Mouse (Mus musculus): ENCODE measurements around the gene G6pc3. TPM values are rescaled to one million over a fixed set of nuclear protein-coding genes. Genes with fewer than 3 reads are reported as not detected.

Gene G6pc3
- total RNA-seq, 2 experiments from 2014 or later: 58.2 to 59.7 TPM

DNA sequence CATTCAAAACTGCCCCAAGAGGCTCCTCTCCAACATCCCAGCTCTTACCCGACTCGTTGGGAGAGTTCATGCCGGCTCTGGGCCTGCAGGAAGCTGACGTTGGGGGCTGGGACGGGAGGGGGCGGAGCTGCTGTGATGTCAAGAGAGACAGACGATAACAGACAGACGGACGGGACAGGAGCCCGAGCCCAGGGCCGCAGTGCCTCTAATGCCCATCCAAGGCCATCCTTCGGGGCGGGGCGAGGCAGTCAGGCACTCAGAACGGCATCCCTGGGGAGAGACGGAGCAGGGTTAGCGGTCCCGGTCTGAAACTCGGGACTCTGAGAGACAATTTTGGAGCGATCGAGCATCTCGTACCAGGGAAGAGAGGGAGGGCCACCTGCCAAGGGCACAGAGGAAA, 35.3 kb downstream of the G6pc3 start:
- peak overlapping the region; percentile 39 for H3K27ac ChIP-seq
- DNase-seq (ENCODE audit: low spot score in 2 of 2): no peak
- TF ChIP-seq CTCF (conservative IDR thresholded peaks at IDR 0.05): no peak
- H3K4me3 ChIP-seq: peak overlapping the region; percentile 27; the same call in 1 of the 2 replicates

DNA sequence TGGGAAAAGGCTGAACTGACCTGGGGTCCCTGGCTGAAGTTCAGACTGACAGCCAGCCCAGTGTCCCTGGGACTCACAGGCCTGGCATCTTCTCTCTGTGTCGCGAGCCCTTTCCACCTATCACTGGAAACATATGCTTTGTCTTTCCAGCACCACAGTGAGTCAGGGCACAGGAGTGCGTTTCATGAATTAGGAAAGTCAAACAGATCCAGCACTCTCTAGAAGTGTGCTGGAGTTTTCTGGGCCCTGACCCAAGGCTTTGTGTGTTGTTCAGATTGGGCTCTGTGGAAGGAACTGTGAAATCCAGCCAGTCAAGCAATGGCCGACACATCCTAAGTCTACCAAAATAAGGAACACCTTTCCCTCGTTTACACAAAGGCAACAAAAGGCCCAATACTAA, 35.8 kb downstream of the G6pc3 start:
- peak overlapping the region; percentile 27; the same call in 1 of the 2 replicates for H3K4me3 ChIP-seq
- no peak for TF ChIP-seq CTCF (conservative IDR thresholded peaks at IDR 0.05)

DNA sequence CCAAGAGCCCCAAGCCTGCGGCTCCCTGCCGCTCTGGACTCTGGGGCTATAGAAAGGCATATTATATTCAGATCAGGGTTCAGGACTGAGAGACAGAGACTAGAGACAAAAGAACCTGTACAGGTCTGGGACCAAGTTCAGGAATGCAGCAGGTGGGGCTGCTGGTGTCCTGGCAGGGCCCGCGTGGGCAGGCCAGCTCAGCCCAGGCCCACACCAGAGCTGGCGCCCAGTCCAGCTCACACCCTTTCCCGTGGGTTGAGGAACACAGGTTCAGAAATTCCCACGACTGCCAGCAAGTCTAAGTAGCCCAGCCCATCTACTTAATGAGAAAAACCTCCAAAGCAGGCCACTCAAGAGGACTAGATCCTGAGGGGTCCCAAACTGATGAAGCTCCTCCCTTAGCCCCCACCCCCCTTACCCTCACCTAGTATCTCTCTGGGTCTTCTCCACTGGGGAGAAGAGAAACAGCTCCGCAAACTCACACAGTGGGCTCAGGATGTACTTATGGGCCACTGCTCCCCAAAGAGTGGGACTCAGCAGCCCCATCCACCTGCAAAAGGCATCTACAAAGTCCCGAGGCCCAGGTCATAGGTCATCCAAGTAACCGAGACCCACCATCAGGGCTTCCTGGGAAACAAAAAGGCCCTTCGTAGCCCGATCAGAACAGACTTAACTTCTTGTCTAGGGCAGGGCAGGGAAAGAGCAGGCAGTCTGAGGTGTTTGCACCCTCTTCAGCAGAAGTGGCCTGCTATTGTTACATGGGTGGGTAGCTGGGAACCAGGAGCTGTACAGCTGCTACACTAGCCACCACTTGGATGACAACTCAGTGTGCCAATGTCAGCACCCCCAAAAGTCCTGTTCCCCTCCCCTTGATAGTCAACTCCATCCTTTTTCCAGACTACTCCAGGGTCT, 36.9 kb downstream of the G6pc3 start:
- no peak for TF ChIP-seq CTCF (conservative IDR thresholded peaks at IDR 0.05)
- no peak for DNase-seq (ENCODE audit: low spot score in 2 of 2)
- peak overlapping the region; percentile 91 for H3K4me3 ChIP-seq
- H3K27ac ChIP-seq: peak overlapping the region; percentile 79

More for the DNA sequence above, 35.8 kb downstream of the G6pc3 start:
- H3K27ac ChIP-seq: peak overlapping the region; percentile 39
- no peak for DNase-seq (ENCODE audit: low spot score in 2 of 2)

DNA sequence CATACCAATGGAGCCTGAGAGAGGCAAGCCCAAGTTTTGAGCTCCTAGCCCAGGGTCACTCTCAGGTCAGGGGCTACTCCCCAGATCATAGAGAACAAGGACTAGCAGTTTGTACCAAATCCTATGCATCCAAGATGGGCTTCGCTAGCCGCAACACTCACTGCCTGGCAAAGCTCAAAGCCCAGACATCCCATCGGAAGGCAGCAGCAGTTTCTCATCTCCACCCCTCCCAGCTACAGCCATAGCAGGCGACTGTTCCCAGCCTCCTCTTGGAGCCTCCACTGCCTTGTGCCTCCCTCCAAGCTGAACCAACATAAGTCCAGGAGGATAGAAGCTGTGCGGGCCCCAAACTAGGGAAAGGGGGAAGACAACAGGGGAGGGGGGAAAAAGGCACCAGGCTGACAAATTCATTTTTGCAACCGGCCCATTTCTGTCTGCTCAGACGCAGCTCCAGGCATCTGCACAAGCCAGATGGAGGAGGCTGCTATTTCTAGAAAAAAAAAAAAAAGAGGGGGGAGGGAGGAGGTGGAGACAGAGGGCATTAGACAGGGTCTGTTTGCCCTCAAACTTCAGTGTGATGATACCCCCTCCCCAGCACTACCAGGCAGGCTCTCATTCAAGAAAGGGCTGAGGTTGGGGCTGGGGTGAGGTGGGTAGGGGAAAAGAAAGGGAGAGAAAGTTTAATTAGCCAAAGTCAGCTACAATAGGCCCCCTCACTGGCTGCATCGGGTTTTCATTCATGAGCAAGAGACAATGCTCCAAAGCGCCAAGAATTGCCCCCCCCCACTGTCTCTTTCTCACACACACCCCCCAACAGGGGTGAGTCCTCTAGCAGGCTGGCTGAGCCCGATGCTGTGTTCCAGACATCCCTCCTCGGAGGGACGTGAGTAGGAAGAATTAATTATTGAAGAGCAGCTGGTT, 38.1 kb downstream of the G6pc3 start:
- peak in 1 of 2 experiments; percentile 61 for DNase-seq (ENCODE audit: low spot score in 2 of 2)
- peak overlapping the region; percentile 79 for H3K27ac ChIP-seq

DNA sequence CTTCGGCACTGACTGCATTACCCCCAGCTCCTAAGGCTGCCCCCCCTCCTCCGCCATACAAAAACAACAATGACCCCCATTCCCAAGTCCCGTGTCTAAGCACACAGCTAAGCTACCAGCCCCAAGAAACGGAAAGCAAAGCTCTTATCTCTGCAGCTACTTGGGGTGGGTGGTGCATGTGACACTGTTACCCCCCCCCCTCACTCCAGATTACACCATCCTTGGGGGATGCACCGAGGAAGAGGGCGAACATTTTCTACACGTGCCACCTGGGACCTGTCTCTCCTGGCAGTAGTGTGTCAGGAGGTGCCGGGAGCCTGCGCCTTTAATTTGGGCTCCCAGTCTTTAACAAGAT, 38.7 kb downstream of the G6pc3 start:
- no peak for TF ChIP-seq CTCF (conservative IDR thresholded peaks at IDR 0.05)

More for the DNA sequence above, 38.1 kb downstream of the G6pc3 start:
- no peak for TF ChIP-seq CTCF (conservative IDR thresholded peaks at IDR 0.05)
- H3K4me3 ChIP-seq: peak overlapping the region; percentile 91

DNA sequence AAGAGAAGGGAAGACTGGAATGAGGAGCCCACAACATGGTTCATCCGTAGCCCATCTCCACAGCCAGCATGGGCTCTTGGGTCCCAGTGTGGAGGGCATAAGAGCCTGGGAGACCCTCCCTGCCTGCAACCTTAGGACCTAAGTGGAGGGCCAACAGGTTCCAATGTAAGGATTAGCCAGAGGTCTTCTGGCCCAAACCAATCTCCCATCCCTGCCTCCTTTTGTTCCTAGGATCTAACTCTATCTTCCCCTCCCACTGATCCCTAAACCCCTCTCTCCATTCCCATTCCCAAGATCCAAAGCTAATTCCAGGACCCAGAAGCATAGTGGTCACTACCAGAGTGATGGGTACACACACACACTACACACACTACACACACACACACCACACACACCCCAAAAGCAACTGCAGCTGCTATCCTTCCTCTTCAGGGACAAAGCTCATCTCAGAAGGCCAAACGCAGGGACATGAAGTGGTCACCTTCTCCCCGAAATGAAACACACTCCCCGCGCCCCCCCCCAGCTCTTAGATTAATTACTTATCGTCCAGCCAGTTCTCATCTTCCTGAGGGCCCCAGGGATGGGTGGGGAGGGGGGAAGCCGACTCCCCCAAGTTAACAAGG, 39.3 kb downstream of the G6pc3 start:
- no peak for TF ChIP-seq CTCF (conservative IDR thresholded peaks at IDR 0.05)
- Histone ChIP-seq H3K4me3 (peak overlapping the region; percentile 91), H3K27ac (peak overlapping the region; percentile 96)
- DNase-seq (ENCODE audit: low spot score in 2 of 2): no peak

More for the DNA sequence above, 38.7 kb downstream of the G6pc3 start:
- H3K4me3 ChIP-seq: peak overlapping the region; percentile 91
- DNase-seq (ENCODE audit: low spot score in 2 of 2): no peak
- peak overlapping the region; percentile 79 for H3K27ac ChIP-seq

DNA sequence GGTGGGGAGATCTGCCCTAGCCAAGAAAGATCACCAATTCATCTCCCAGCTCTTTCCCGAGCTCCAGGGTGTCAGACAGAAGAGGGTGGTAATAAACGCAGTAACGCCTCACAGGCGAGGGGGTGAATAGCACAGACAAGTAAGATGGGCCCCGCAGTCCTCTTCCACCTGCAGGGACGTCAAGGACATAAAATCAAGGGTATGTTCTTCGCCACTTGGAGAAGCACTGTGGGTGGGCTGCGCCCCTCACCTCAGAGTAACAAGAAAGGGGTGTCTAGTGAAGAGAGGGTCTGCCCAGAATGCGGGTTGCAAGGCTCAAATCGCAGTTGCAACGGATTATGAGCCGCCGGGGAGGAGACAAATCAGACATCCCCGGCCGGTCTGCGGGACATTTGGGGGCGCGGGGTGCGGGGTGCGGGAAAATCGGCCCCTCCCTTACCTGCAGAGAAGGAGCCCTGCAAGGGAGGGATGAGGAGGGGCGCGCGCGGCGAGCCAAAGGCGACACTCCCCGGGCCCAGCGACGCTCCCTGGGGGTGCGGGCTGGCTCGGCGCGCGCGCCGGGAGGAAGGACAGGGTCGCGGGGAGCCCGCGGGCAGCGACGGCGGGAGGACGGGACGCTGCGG, 40.0 kb downstream of the G6pc3 start:
- no peak for DNase-seq (ENCODE audit: low spot score in 2 of 2)

DNA sequence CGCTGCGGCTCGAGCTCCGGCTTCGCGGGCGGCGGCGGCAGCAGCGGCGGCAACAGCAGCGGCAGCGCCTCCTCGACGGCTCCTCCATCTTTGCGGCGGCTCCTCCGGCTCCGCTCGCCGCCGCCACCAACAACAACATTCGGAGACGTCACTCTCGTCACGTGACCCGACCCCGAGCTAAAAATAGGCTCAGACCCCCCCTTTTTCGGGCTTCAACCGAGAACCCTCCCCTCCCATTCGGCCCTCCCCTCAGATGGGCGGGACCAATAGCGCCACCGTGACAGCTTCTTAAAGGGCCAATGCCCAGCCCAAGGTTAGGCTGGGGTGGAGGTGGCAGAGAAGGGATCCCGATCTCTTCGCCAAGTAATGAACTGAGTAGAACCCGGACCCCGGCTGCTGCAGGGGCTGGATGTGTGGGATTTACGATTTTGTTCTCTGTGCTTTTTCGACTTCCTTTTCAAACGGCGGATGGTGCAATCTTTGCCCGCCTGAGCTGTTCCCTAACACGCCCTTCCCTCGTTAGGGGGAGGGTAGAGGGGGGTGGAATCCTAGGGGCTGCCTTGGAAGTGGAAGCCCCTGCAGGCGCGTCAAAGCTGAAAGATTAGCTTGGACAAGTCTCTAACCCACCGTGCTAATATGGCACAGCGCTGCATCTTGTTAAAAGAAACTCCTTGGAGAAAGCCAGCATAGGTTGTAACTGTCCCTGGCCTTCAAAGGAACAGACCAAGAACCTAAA, 40.8 kb downstream of the G6pc3 start, which contains the start of gene Hdac5:
Gene Hdac5, minus strand, starts transcription at position 161 of the 736 bp plus-strand sequence.
- H3K27ac ChIP-seq: peak within 1 kb of the TSS; percentile 96
- no peak for TF ChIP-seq CTCF (conservative IDR thresholded peaks at IDR 0.05)
- H3K4me3 ChIP-seq: peak within 1 kb of the TSS; percentile 91
- peak; percentile 98 for DNase-seq (ENCODE audit: low spot score in 2 of 2)

More for the DNA sequence above, 40.0 kb downstream of the G6pc3 start:
- peak; percentile 45 for TF ChIP-seq CTCF (conservative IDR thresholded peaks at IDR 0.05)
- Histone ChIP-seq H3K27ac (peak overlapping the region; percentile 96), H3K4me3 (peak overlapping the region; percentile 91)

DNA sequence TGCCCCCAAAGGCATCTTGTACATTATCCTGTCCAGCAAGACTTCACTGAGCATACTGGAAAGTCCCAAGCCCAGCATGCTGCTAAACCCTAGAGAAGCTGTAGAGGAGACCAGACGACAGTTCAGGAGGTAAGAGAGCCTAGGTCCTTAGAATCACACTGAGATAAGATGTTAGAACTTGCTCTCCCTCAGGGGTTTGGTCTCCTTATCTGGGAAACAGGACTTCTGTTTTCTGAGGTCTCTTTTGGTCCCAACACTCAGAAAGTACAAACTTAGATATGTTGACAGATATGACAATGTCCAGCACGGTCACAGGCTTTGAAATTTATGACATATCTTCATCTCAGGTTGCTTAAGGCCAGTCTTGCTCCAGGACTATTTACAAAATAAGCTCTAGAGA, 46.6 kb downstream of the G6pc3 start:
- no peak for TF ChIP-seq CTCF (conservative IDR thresholded peaks at IDR 0.05)
- Histone ChIP-seq H3K4me3 (no peak overlapping the region), H3K27ac (no peak overlapping the region)
- no peak for DNase-seq (ENCODE audit: low spot score in 2 of 2)

DNA sequence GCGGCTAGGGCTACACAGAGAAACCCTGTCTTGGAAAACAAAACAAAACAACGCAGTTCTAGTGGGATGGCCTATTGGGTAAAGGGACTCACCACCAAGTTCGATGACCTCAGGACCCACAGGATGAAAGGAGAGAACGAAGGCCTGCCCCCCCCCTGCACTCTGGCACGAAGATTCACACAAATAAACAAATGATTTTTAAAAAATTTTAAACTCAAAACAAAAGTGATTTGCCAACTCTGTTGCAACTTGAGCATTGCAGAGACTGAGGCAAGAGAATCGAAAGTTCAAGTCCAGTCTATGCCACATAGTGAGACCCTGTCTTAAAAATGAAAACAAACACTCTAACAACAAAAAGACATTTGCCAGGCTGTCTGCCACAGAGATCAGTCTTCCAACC, 51.2 kb downstream of the G6pc3 start:
- no peak overlapping the region for H3K4me3 ChIP-seq
- TF ChIP-seq CTCF (conservative IDR thresholded peaks at IDR 0.05): no peak

DNA sequence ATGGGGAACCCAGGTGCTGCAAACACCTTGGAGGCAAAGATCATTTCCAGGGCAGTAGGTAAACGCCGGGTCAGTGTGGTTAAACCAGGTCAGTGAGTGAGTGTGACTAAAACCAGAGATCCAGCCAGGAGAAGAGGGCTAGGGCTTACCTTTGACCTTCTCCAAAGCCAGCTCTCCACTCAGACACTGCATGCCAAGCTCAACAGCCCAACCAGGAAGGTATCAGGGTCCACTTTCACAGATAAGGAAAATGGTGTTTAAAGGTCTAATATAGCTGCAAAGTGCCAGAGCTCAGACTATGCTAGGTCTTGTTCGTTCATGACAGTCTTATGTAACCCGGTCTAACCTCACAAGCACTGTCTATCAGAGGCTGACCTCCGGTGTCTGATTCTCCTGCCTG, 51.8 kb downstream of the G6pc3 start:
- Histone ChIP-seq H3K4me3 (no peak overlapping the region), H3K27ac (no peak overlapping the region)
- TF ChIP-seq CTCF (conservative IDR thresholded peaks at IDR 0.05): no peak
- DNase-seq (ENCODE audit: low spot score in 2 of 2): no peak

More for the DNA sequence above, 51.2 kb downstream of the G6pc3 start:
- no peak for DNase-seq (ENCODE audit: low spot score in 2 of 2)
- no peak overlapping the region for H3K27ac ChIP-seq

Measured in layer of hippocampus, adult 2 months (tissue).